Mouse (Mus musculus): ENCODE measurements at regions not wholly inside any gene's neighbourhood (a gene's known extent, or its start where the extent isn't known, plus 50 kb on each side); places are given as distances from the start of the nearest gene placed in this dataset.

GRCm38 (mm10) chr1:18389591-18389990 lies 124.7 kb upstream of the Defb41 start:
- no peak for DNase-seq (ENCODE audit: low spot score in 2 of 2)

- DNase-seq (ENCODE audit: low spot score in 2 of 2): no peak
Measured at GRCm38 (mm10) chr1:18384079-18384478, 119.1 kb upstream of the Defb41 start.

DNA sequence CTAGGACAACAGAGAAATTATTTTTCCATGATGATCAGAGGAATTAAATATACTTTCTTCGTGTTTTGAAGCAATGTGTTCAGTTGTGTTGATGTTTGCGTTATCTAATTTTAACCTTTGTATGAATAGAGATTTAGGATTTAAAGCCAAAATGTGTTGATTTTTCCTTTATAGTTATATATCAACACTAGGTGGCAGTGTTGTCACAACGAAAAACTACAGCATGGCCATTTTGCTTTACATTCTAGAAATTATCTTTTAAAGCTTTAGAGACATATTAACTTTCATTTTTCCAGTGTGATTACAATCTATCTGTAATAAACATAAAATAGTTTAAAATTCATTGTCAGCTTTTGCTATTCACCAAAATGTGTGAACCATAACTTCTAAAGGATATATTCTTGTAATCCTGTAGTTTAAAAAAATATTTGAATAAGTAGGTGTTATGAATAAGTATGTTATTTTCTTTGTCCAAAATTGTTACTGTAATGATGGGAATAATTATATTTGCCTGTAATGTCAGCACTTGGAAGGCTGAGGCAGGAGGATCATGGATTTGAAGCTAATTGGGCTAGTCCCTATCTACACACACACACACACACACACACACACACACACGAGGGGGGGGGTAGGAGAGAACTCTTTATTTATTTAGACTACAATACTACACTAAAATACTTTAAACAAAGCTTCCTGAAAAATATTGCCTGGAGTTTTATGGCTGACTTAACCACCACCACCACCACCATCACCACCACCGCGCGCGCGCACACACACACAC lies 95.2 kb upstream of the Defb41 start:
- no peak for DNase-seq (ENCODE audit: low spot score in 2 of 2)

GRCm38 (mm10) chr1:18338871-18339270 lies 73.9 kb upstream of the Defb41 start:
- no peak for DNase-seq (ENCODE audit: low spot score in 2 of 2)

Measured in right cerebral cortex, postnatal 36 days (tissue).